Mouse (Mus musculus): ENCODE measurements around the gene Ptk7.

DNA sequence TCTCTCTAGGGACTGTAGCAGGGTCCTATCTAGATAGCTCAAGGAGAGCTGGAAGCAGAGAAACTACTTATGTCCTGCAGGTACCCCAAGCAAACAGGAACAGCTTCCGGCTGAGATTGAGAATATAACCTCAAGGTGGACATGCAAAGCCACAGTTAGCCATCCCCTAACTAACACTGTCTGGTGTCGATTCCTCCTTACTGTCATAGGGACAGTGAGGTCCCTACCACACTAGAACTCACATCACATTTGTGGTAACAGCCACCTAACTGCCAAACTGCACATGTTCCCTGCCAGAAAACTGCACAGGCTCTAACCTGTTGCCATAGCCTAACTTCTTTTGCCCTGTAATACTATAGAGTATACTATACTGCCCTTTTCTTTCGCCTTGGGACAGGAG lies 75.4 kb downstream of the Ptk7 start:
- TF ChIP-seq CTCF (IDR thresholded peaks at IDR 0.05; ENCODE audit: control insufficient read depth, insufficient read depth, low read length) (no peak), POLR2A (IDR thresholded peaks at IDR 0.05; ENCODE audit: borderline replicate concordance, control insufficient read depth, low read depth, low read length) (no peak)
